Mouse (Mus musculus) skeletal muscle tissue, adult 2 months (tissue): Measurements from ENCODE around the gene Nptxr.
A peak's percentile ranks its signal among the peaks of the same experiment; 100 is the strongest.

Experiments used
- DNase-seq: peaks from one replicate; pipeline ENCODE4 v3.0.0-alpha.2; 2012; ENCODE audit warnings: low read depth, low spot score

The Nptxr gene

GRCm38 (mm10) chr15:79790905-79791304 lies 13.7 kb downstream of the Nptxr start:
- no peak for DNase-seq

DNA sequence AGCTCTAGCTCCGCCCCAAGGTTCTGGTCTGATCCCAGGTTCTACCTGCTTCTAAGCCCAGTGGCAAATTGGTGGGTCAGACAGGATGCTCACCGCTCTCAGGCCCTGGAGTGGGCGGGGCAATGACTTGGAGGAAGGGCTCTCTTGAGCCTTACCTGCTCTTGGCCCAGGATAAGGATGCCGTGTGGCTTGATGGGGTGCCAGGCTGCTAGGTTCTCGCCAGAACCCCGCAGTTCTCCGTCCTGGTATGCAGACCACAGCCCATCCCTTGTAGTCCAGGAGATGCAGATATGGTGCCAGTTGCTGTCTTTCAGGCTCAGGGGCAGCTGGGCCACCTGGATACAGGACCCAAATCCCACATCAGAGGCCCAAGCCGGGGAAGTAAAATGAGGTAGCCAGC lies 14.5 kb downstream of the Nptxr start:
- DNase-seq, result no peak

DNA sequence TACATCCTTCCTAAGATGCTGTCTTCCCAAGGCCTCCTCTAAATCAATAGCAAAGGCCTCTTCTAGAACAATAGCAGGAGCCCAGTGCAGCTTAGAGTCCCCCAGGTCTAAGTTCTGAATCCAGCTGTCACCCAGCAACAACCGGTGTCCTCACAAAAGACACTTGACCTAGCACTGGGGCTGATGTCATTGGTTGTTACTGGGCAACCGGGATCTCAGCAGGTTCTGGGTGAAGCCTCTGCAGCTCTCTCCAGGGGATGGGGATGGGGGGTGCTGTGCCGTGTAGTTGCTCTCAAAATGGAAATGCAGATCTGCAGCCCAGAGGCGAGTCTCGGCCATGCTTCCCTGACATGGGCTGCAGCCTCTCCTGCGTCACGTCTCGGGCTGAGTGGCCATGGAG lies 16.8 kb downstream of the Nptxr start:
- no peak for DNase-seq

GRCm38 (mm10) chr15:79785056-79785455 lies 19.5 kb downstream of the Nptxr start:
- DNase-seq, result no peak

DNA sequence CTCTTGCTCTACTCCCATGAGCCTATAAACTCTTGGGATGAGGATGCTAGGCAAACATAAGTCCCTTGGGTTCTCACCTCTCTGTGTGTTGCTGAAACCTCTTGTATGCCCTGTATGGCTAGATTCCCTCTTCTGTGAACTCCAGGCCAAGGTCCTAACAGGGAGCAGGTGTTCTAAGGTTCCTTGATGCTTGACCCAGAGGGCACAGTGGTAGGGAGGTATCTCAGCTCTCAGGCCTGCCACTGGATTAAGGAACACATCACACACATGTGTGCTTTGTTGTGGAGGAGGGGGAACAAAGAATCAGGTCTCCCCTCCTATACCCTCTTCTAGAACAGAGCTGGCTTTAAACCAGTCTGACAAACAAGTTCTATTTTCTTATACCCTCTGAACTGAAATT lies 26.8 kb downstream of the Nptxr start, which contains the start of gene Dnal4:
TSS of gene Dnal4 (minus strand) at position 101 of the 400 bp plus-strand sequence.
- DNase-seq, result no peak

- no peak for DNase-seq
Measured at GRCm38 (mm10) chr15:79775662-79776061, 28.9 kb downstream of the Nptxr start.

DNA sequence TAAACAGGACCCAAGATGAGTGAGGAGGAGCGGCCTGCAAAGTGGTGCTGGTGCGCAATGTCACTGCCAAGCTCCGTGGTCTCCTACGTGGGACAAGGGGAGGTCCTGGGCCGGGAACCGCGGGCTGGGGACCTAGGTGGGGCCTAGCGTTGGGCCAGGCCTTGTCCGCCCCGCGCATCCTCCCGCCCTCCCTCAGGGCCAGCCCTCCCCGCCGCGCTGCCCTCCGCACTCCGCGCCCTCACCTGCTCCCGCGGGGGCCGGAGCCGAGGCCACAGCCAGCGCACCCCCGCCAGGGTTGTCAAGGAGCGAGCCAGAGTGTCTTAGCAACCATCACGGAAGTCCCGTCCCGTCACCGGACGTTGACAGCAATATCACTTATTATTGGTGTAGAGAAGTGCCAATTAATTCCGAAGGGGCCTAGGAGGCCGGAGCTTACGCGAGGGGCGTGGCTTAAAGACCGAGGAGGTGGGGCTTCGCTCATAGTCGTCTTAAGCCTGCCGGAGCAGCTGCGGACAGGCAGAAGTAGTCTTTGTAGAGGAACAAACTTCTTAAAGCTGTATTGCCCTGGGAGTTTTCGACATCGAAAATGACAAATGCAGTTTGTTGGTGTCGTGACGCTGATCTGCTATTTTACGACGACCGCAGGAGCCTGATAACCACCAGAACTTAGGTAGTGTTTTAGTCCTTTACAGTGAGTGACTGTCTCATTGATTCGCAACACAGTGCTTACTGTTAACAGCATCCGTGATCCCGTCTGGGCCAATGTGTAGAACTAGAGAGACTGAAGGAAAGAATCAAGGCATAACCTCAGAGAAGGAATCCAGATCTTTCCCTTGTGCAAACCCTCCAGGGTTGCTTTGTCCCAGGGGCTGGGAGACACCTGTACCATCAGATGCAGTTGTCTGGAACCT lies 30.2 kb downstream of the Nptxr start:
- DNase-seq, result peak; percentile 99

DNA sequence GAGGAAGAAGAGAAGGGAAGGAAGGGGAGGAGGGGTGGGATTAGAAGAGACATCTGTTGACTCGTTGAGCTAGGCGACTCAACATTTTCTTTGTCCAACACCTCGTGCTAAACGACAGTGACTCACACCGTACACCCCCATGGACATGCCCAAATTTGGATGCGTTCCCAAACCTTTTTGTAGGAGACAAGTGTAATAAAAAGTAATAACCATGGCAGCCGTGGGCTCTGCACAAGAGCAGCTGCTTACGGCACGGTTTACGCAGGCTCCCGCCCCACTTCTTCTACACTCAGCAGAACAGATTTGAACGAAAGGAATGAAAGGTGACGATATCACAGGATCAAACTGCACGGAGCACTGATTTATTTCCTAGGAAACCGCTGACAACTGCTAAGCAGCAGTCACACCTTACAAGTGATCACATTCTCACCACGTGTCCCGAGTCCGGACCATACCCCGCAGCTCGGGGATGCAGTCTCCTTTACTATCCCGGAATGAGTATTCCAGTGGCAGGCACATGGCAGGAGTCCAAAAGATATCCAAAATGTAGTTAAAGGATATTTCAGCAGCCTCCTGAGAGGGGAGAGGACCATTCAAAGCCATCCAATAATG lies 33.8 kb downstream of the Nptxr start:
- no peak for DNase-seq

DNA sequence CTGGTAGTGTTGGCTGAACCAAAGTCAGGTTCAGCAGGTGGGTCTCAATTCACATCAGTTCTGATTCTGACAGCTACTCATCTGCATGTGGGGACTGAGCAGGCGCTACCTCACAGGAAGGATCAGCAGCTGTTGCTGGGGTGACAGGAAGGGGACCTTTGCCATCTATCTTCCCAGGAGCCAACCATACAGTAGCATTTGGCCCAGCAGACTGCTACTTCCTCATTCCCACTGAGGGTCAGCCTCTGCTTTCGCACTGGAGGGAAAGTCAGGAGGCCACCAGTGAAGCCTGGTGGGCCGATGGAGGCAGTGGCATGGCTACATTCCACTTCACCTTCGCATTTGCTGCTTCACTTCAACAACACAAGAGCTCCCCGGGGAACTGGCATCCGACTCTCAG lies 36.3 kb downstream of the Nptxr start:
- DNase-seq, result no peak

GRCm38 (mm10) chr15:79767327-79767961 lies 37.1 kb downstream of the Nptxr start:
- no peak for DNase-seq

DNA sequence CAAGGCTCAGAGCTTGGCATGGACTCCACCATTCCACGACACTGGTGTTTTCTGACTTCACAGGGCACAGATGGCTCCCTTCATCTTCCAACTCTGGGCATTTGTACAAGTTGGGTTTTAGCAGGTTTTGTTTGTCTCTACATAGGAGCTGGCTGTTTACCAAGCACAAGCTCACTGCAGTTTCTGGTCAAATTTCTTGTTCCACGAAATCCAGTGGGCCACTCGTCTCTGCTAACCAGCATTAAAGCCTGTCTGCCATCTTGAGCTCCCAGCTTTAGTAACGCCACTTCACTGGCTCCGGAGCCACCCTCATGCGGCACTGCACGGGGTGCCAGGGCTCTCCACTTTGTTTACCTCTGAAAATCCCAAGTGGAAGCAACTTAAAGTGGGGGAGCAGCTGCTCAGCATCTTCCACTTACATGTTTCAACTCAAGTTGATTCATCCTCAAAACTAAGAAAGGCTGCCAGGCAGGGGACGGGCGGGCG lies 37.9 kb downstream of the Nptxr start:
- DNase-seq, result no peak

- DNase-seq, result no peak
Measured at GRCm38 (mm10) chr15:79766168-79766567, 38.4 kb downstream of the Nptxr start.

DNA sequence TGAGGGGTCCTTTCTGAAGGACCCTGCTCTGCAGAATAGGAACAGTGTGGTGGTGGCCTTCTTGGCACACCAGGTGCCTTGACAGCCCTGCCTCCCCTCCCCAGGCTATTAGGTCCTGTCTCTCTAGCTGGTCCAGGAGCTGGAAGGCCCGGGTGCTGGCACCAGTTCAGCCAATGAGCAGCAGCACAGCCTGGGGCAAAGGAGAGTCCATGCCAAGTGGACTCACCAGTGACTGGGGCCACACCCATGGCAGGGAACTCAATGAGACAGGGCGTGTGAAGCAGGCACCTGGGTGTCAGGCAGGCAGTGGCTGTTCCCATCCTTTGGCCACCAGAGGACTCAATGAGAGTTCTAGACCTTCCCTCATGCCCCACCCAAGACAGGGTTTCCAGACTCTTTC lies 39.2 kb downstream of the Nptxr start:
- DNase-seq, result no peak

GRCm38 (mm10) chr15:79764539-79765267 lies 39.9 kb downstream of the Nptxr start:
- no peak for DNase-seq

DNA sequence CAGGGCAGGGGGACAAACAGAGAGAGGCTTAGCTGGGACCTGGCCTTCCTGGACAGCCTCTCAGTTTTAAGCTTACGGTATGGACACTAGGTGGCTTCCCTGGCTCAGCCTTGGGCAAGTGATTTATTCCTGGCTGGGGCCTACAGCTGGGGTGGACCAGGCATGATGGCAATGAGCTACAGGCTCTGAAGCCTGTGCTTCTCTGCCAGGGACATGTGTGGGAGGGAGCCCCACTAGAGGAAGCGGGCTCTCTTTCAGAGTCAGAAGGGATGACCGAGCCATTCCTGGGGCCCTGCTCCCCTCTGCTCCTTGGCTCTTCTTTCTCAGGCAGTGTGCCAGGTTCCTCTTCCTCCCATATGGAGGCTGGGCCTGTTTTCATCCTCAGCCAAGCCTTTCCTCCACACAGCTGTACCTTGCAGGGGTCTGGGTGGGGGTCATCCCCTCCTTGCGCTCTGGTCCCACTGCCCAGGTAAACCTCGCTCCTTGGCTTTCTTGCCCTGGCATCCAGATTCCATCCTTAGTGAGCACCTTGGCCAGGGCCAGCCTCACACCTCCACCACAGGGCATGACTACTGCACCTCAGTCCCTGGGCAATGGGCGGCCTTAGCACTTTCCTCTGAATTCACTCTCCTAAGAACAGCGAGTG lies 40.8 kb downstream of the Nptxr start:
- DNase-seq, result no peak

GRCm38 (mm10) chr15:79763001-79763400 lies 41.6 kb downstream of the Nptxr start:
- DNase-seq, result no peak

- no peak for DNase-seq
Measured at GRCm38 (mm10) chr15:79760956-79761355, 43.6 kb downstream of the Nptxr start.

GRCm38 (mm10) chr15:79757118-79757517 lies 47.4 kb downstream of the Nptxr start:
- DNase-seq, result no peak

GRCm38 (mm10) chr15:79755977-79756625 lies 48.5 kb downstream of the Nptxr start:
- no peak for DNase-seq

DNA sequence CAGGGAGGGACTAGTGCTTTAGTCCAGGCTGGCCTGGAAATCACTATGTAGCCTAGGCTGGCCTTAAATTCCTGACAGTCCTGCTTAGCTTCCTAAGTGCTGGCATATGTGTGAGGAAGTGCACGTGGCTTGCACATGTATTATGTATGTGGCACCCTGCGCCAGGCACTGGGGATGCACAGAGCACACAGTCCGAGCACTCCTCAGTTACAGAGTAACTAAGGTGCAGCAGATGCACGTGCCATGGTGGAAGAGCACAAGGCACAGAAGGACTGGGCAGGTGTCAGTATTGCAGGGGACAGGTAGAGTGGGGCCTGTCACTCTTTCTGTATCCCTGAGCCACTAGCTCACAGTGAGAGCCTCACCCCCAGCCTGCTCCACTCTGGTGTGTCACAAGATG lies 49.4 kb downstream of the Nptxr start:
- DNase-seq, result no peak

DNA sequence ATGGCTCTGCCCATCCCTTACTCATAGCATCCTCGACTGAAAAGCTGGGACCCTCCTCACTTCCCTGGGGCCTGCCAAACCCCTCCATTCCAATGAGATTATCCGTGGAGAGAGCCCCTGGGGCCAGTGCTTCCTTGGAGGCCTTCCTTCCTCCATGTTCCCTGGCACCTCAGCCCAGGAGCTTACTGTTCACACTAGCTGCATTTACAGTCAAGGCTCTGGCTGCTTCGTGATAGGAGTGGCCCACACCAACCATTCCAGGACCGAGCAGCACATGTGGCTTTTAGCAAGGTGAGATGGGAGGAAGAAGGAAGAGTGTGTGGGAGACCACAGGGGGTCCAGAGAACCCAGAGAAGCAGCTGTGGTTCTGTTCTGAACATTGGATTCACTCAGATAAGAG lies 50.7 kb downstream of the Nptxr start:
- no peak for DNase-seq
